Comparison of ENCODE assay signal across 19 mouse cellular contexts in the genomic region with DNA sequence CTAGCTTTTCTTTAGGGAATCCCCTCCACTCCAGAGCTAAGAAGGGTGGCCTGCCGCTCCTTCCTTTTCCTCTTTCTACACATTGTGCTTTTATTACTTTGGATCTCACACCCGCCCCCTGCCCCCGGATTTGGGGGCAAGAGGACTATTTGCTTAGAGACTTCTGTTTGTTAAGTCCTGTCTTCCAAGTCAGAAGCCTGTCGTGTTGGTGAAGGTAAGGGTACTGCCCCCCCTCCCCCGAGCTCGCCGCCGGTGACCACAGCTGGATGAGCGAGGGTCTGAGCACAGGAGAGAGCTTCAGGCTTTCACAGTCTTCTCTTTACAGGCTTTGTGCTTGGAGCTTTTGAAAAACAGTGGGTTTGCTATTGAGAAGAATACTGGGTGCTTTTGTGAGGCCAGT.
"Had no signal": no experiment of that assay in that cellular context is flagged by ENCODE, and none has a peak within 500 bp of the region (broad histone marks: within the 10 kb centered on the region; RNA-seq: fewer than 3 reads in every experiment).

No protein-coding gene starts in this region.

- ATAC-seq: intestine, embryonic 16.5 days; liver, embryonic 12.5 days had no signal

- H3K9ac ChIP-seq: limb, embryonic 13.5 days; liver, embryonic 12.5 days; liver, embryonic 15.5 days; lung, embryonic 15.5 days had no signal

- H3K27ac ChIP-seq: limb, embryonic 10.5 days; limb, embryonic 13.5 days; liver, embryonic 12.5 days; liver, embryonic 15.5 days; lung, embryonic 15.5 days had no signal

- H3K27me3 ChIP-seq: limb, embryonic 13.5 days; liver, embryonic 12.5 days; liver, embryonic 15.5 days; lung, embryonic 15.5 days had no signal

- H3K4me1 ChIP-seq: limb, embryonic 10.5 days; limb, embryonic 13.5 days; liver, embryonic 12.5 days; liver, embryonic 15.5 days; lung, embryonic 15.5 days had no signal

- DNase-seq: kidney, adult 18-20 months; kidney, adult 9 months; kidney, postnatal 14 days; kidney, postnatal 4 days; liver; lung, adult 18-20 months; lung, postnatal 10 days; lung, postnatal 36 days; midbrain, embryonic 14.5 days; right cerebral cortex, adult 18-20 months; right cerebral cortex, postnatal 25 days; thymus, adult 18-20 months; thymus, postnatal 36 days had no signal

- H3K4me2 ChIP-seq: limb, embryonic 13.5 days; liver, embryonic 12.5 days; liver, embryonic 15.5 days; lung, embryonic 15.5 days had no signal

- H3K9me3 ChIP-seq: limb, embryonic 10.5 days; limb, embryonic 13.5 days; liver, embryonic 15.5 days; lung, embryonic 15.5 days had no signal

- H3K4me3 ChIP-seq: limb, embryonic 10.5 days; limb, embryonic 13.5 days; liver, embryonic 12.5 days; liver, embryonic 15.5 days; lung, embryonic 15.5 days had no signal
